Mouse (Mus musculus) myocyte (in vitro differentiated cells): Measurements from ENCODE around the gene Ets1. TPM values are rescaled to one million over a fixed set of nuclear protein-coding genes. Genes with fewer than 3 reads are reported as not detected.

Experiments used
- H3K27me3 ChIP-seq: one replicate; pipeline ENCODE4 v1.6.1; 2011; ENCODE audit not compliant: control insufficient read depth, insufficient read depth, insufficient read length
- H3K36me3 ChIP-seq: one replicate; pipeline ENCODE4 v1.6.1; 2011; ENCODE audit not compliant: control insufficient read depth, insufficient read depth
- H3K4me2 ChIP-seq: one replicate; pipeline ENCODE4 v1.6.1; 2011; ENCODE audit warnings: low read depth, control low read depth
- H3K4me3 ChIP-seq: one replicate; pipeline ENCODE4 v1.5.1; 2011; ENCODE audit warnings: mild to moderate bottlenecking, control low read depth, moderate library complexity
- H3K79me2 ChIP-seq: one replicate; pipeline ENCODE4 v1.6.1; 2011; ENCODE audit not compliant: control insufficient read depth, insufficient read depth
- H3ac ChIP-seq: one replicate; pipeline ENCODE4 v1.6.1; 2011; ENCODE audit not compliant: control insufficient read depth, insufficient read length
- CEBPB ChIP-seq: IDR thresholded peaks from 2 replicates; pipeline ENCODE4 v1.6.1; 2011; ENCODE audit warnings: mild to moderate bottlenecking, moderate library complexity; ENCODE audit not compliant: poor library complexity, insufficient read depth, severe bottlenecking
- E2F4 ChIP-seq: IDR thresholded peaks from one replicate; pipeline ENCODE4 v1.6.1; 2011; ENCODE audit warnings: mild to moderate bottlenecking, control low read depth, moderate library complexity; ENCODE audit not compliant: insufficient read depth
- MAX ChIP-seq: IDR thresholded peaks from one replicate; pipeline ENCODE4 v1.6.1; 2011; ENCODE audit warnings: low read depth, mild to moderate bottlenecking, control low read depth
- MYOD1 ChIP-seq, 3 experiments: IDR thresholded peaks; one replicate each; pipeline ENCODE4 v1.6.1; 2011; ENCODE audit warnings: control low read depth in 2 of 3, low read depth in 2 of 3, mild to moderate bottlenecking in 2 of 3, moderate library complexity in 1 of 3; ENCODE audit not compliant: insufficient read length in 2 of 3, control insufficient read depth in 1 of 3
- MYOG ChIP-seq, 3 experiments: IDR thresholded peaks; one replicate each; pipeline ENCODE4 v1.6.1; 2011; ENCODE audit warnings: control low read depth in 2 of 3, low read depth in 2 of 3, mild to moderate bottlenecking in 2 of 3; ENCODE audit not compliant: insufficient read length in 2 of 3, control insufficient read depth in 1 of 3, insufficient read depth in 1 of 3
- POLR2A ChIP-seq: IDR thresholded peaks from one replicate; pipeline ENCODE4 v1.6.1; 2011; ENCODE audit warnings: low read depth, mild to moderate bottlenecking, control low read depth, moderate library complexity; ENCODE audit not compliant: insufficient read length
- POLR2AphosphoS2 ChIP-seq: IDR thresholded peaks from one replicate; pipeline ENCODE4 v1.6.1; 2011; ENCODE audit warnings: low read depth, control low read depth; ENCODE audit not compliant: insufficient read length
- REST ChIP-seq: IDR thresholded peaks from one replicate; pipeline ENCODE4 v1.6.1; 2011; ENCODE audit warnings: mild to moderate bottlenecking, control low read depth, moderate library complexity; ENCODE audit not compliant: insufficient read depth, insufficient read length
- SRF ChIP-seq: IDR thresholded peaks from one replicate; pipeline ENCODE4 v1.6.1; 2011; ENCODE audit warnings: low read depth; ENCODE audit not compliant: control insufficient read depth, insufficient read length
- TCF12 ChIP-seq: IDR thresholded peaks from one replicate; pipeline ENCODE4 v1.6.1; 2011; ENCODE audit warnings: mild to moderate bottlenecking, control low read depth; ENCODE audit not compliant: poor library complexity, insufficient read depth, severe bottlenecking
- TCF3 ChIP-seq: IDR thresholded peaks from one replicate; pipeline ENCODE4 v1.6.1; 2011; ENCODE audit warnings: low read depth, control low read depth; ENCODE audit not compliant: insufficient read length
- USF1 ChIP-seq: IDR thresholded peaks from one replicate; pipeline ENCODE4 v1.6.1; 2011; ENCODE audit warnings: low read depth, mild to moderate bottlenecking, control low read depth, moderate library complexity
- polyA plus RNA-seq: library from polyadenylated mRNA; unstranded; fragments of >200 nt; fragmentation: generic; extraction: Trizol; gene quantifications from one replicate; pipeline ENCODE4 v1.2.1, GENCODE M21; 2012; ENCODE audit warnings: missing spikeins

Gene Ets1
- polyA plus RNA-seq, 1 experiment, result 5.4 TPM

DNA sequence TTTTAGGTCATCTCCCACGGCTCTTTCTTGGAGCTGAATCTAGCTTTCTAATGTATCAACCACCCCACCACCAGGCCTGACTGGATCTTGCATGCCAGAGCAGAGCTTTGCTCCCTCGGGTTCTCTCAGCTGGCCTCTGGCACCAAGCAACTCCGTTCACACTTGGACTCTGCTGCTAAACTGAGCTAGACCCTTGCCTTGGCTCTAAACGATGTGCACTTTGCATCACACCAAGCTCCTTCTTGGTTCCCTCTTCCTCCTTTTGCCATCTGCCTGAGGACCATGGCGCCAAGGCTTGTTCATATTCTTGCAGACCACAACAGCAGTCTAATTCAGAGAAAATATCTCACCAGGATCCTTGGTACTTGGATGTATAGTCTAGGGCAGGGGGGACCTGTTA, 23.6 kb upstream of the Ets1 start:
- no peaks in the 10 kb centered on the region for H3K27me3 ChIP-seq
- no peak overlapping the region for H3K4me3 ChIP-seq
- no peak overlapping the region for H3K4me2 ChIP-seq
- TF ChIP-seq MYOG (IDR thresholded peaks at IDR 0.05; ENCODE audit: control insufficient read depth in 1 of 3, insufficient read depth in 1 of 3, insufficient read length in 2 of 3, low read depth in 2 of 3) (no peak), TCF12 (no peak), MYOD1 (IDR thresholded peaks at IDR 0.05; ENCODE audit: control insufficient read depth in 1 of 3, insufficient read length in 2 of 3, low read depth in 2 of 3) (no peak), CEBPB (no peak), SRF (no peak)
- no peak overlapping the region for H3ac ChIP-seq
- H3K79me2 ChIP-seq, result no peaks in the 10 kb centered on the region
- H3K36me3 ChIP-seq, result no peaks in the 10 kb centered on the region

DNA sequence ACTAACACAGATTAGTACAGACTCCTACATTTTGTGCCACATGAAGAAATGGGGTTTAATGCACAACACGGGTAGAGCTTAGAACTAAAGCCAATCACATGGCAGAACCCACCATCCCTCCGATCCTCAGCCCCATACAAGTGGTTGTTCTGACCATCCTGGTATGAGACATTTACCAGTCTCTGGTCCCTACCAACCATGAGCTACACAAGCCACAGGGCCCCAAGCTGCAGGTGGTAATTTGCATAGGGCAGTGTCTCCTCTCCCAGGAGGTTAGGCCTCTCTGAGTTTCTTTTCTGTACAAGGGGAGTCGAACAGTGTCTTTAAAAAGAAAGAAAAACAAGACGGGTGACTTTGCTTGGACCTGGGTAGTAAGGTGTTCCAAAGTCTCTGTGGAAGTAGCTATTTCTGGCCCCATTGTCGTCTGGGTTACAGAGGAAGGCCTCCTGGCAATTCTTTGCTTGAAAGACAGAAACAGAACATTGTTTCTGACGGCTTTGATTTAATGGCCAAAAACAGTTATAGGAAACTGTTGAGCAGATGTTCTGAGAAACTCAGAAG, 23.1 kb upstream of the Ets1 start:
- no peaks in the 10 kb centered on the region for H3K79me2 ChIP-seq
- H3K36me3 ChIP-seq, result no peaks in the 10 kb centered on the region
- TF ChIP-seq MYOD1 (IDR thresholded peaks at IDR 0.05; ENCODE audit: control insufficient read depth in 1 of 3, insufficient read length in 2 of 3, low read depth in 2 of 3) (no peak), MAX (no peak)
- no peak overlapping the region for H3ac ChIP-seq
- H3K4me2 ChIP-seq, result no peak overlapping the region
- no peaks in the 10 kb centered on the region for H3K27me3 ChIP-seq
- no peak overlapping the region for H3K4me3 ChIP-seq

- Histone ChIP-seq H3ac (no peak overlapping the region), H3K79me2 (no peaks in the 10 kb centered on the region)
These were observed 21.8 kb upstream of the Ets1 start for GRCm38 (mm10) chr9:32614191-32614590.

GRCm38 (mm10) chr9:32615461-32615860, 20.6 kb upstream of the Ets1 start:
- no peak overlapping the region for H3ac ChIP-seq
- no peaks in the 10 kb centered on the region for H3K79me2 ChIP-seq
- TF ChIP-seq USF1 (no peak), E2F4 (no peak), CEBPB (no peak)
- no peak overlapping the region for H3K4me2 ChIP-seq
- no peaks in the 10 kb centered on the region for H3K27me3 ChIP-seq
- no peak overlapping the region for H3K4me3 ChIP-seq
- no peaks in the 10 kb centered on the region for H3K36me3 ChIP-seq

More at GRCm38 (mm10) chr9:32614191-32614590, 21.8 kb upstream of the Ets1 start:
- Histone ChIP-seq H3K4me3 (no peak overlapping the region), H3K27me3 (no peaks in the 10 kb centered on the region), H3K4me2 (no peak overlapping the region), H3K36me3 (no peaks in the 10 kb centered on the region)
- TF ChIP-seq USF1 (no peak), POLR2A (no peak), SRF (no peak), TCF3 (no peak), CEBPB (no peak), MYOG (IDR thresholded peaks at IDR 0.05; ENCODE audit: control insufficient read depth in 1 of 3, insufficient read depth in 1 of 3, insufficient read length in 2 of 3, low read depth in 2 of 3) (no peak), TCF12 (no peak), E2F4 (no peak), MAX (no peak), POLR2AphosphoS2 (no peak), MYOD1 (IDR thresholded peaks at IDR 0.05; ENCODE audit: control insufficient read depth in 1 of 3, insufficient read length in 2 of 3, low read depth in 2 of 3) (no peak), REST (no peak)

- Histone ChIP-seq H3K36me3 (no peaks in the 10 kb centered on the region), H3K4me3 (no peak overlapping the region), H3K4me2 (no peak overlapping the region), H3K79me2 (no peaks in the 10 kb centered on the region), H3ac (no peak overlapping the region), H3K27me3 (no peaks in the 10 kb centered on the region)
- TF ChIP-seq TCF12 (no peak), TCF3 (no peak), E2F4 (no peak), REST (no peak), MAX (no peak), MYOG (IDR thresholded peaks at IDR 0.05; ENCODE audit: control insufficient read depth in 1 of 3, insufficient read depth in 1 of 3, insufficient read length in 2 of 3, low read depth in 2 of 3) (peak in 1 of 3 experiments; percentile 51), CEBPB (no peak), POLR2A (no peak), POLR2AphosphoS2 (no peak), SRF (no peak), USF1 (no peak), MYOD1 (IDR thresholded peaks at IDR 0.05; ENCODE audit: control insufficient read depth in 1 of 3, insufficient read length in 2 of 3, low read depth in 2 of 3) (peak in 1 of 3 experiments; percentile 66)
These were observed 20.0 kb upstream of the Ets1 start for GRCm38 (mm10) chr9:32615986-32616385.
